Mouse (Mus musculus): ENCODE results near the gene Pygb. TPM values are rescaled to one million over a fixed set of nuclear protein-coding genes. Genes with fewer than 3 reads are reported as not detected.

The Pygb gene
- polyA plus RNA-seq, 1 experiment from 2014 or later = 81.0 TPM

DNA sequence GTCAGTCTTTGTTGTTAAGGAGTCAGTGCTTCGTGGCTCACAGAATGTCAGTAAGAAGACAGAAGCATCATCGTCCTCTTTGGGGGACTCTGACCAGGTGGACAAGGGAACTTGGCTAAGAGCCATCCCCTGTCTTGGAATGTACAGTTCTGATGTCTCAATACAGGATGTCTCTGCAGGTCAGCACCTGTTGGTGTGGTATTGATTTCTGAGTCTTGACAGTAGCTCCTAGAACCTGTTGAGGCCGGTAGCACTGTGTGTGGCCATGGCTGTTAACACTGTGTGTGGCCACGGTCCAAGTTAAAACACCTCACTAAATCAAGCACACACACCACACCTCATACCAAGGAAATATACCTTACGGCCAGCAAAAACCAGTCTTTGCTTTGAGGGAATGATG, 14.1 kb downstream of the Pygb start:
- H3K36me3 ChIP-seq (ENCODE audit: poor library complexity, severe bottlenecking) = peaks cover 72% of the 10 kb centered on the region
- H3K27ac ChIP-seq = no peak overlapping the region
- no peaks in the 10 kb centered on the region for H3K27me3 ChIP-seq
- no peak overlapping the region for H3K4me3 ChIP-seq
- no peak overlapping the region for H3K9ac ChIP-seq
- H3K4me1 ChIP-seq = no peaks in the 10 kb centered on the region
- no peak overlapping the region for H3K4me2 ChIP-seq
- no peaks in the 10 kb centered on the region for H3K9me3 ChIP-seq (replicated peaks)
- 90% methylated on average over 5 of the region's 5 CpGs for WGBS
- ATAC-seq = no peak

DNA sequence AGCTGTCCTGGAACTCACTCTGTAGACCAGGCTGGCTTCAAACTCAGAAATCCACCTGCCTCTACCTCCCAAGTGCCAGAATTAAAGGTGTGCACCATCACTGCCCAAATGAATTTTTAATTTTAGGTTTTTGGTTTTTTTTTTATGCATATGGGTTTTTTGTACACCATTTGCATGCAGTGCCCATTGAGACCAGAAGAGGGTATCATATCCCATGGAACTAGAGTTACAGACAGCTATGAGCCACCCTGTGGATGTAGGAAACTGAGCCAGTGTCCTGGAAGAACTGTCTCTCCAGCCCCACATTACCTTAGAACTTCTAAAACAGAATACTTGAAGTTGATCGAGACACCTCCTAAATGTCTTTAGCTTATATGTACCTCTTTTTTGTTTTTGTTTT, 16.5 kb downstream of the Pygb start:
- Histone ChIP-seq H3K27me3 (no peaks in the 10 kb centered on the region), H3K4me1 (no peaks in the 10 kb centered on the region), H3K4me2 (no peak overlapping the region), H3K9ac (no peak overlapping the region), H3K36me3 (ENCODE audit: poor library complexity, severe bottlenecking) (peaks cover 78% of the 10 kb centered on the region), H3K4me3 (no peak overlapping the region), H3K9me3 (replicated peaks) (no peaks in the 10 kb centered on the region), H3K27ac (no peak overlapping the region)
- WGBS = 97% methylated on average over 1 of the region's 1 CpGs
- no peak for ATAC-seq

DNA sequence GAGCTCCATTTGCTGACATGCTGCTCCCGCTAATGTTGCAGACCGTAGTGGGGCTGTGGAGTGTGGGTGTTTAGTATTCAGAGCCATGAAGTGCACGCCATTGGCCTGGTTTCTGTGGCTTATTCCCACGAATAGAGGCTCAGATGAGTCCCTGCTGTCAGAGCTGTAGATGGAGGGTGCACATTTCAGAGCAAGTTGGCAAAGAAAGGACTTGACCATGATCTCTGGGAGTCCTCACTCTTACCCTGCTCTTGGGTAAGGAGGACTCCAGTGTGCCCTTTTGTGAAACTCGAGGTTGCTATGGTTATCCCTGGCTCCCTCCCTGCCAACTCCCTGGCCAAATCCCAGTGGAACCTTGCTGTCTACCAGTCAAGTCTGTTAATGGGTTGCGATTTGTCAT, 21.8 kb downstream of the Pygb start:
- H3K36me3 ChIP-seq (ENCODE audit: poor library complexity, severe bottlenecking) = peaks cover 96% of the 10 kb centered on the region
- H3K9ac ChIP-seq = no peak overlapping the region
- H3K27me3 ChIP-seq = no peaks in the 10 kb centered on the region
- H3K27ac ChIP-seq = no peak overlapping the region
- H3K9me3 ChIP-seq (replicated peaks) = no peaks in the 10 kb centered on the region
- H3K4me1 ChIP-seq = no peaks in the 10 kb centered on the region
- no peak overlapping the region for H3K4me2 ChIP-seq
- peak; percentile 14; the same call in 1 of the 2 replicates for ATAC-seq
- 63% methylated on average over 6 of the region's 6 CpGs for WGBS
- H3K4me3 ChIP-seq = no peak overlapping the region

DNA sequence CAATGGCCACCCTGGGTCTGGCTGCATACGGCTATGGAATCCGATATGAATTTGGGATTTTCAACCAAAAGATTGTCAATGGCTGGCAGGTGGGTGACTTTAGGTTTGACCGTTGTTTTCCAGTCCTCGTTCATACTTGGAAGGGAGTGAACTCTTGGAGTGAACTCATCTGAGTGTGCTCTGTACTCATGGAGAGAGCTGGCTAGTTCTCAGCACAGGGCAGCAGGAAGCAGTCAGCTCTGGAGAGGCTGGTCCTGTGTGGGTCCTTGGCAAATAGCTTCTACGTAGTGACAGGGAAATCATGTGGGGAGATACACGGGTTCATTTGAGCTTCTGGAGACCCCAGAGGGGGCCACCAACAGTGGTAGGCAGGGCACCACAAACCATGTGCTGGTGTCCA, 22.3 kb downstream of the Pygb start:
- Histone ChIP-seq H3K4me3 (no peak overlapping the region), H3K27me3 (no peaks in the 10 kb centered on the region), H3K36me3 (ENCODE audit: poor library complexity, severe bottlenecking) (peaks cover 98% of the 10 kb centered on the region), H3K27ac (no peak overlapping the region), H3K4me1 (no peaks in the 10 kb centered on the region), H3K4me2 (no peak overlapping the region), H3K9me3 (replicated peaks) (no peaks in the 10 kb centered on the region), H3K9ac (no peak overlapping the region)
- no peak for ATAC-seq
- WGBS = 93% methylated on average over 6 of the region's 6 CpGs

DNA sequence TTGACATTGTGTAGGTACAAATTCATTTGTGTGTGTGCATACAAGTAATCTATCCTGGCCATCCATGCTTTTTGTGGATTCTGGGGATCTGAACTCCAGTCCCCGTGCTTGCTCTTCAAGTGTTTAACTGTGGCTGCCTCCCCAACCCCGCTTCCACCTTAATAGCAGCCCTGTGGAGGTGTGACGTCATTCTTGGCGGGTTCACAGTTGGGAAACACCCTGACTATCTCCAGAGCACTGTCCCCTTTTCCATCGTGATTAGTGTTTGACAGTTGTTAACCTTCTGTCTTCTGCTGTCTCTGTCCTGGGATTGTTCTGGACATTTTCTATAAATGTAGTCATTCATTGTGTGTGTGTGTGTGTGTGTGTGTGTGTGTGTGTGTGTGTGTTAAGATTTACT, 24.1 kb downstream of the Pygb start:
- no peaks in the 10 kb centered on the region for H3K27me3 ChIP-seq

DNA sequence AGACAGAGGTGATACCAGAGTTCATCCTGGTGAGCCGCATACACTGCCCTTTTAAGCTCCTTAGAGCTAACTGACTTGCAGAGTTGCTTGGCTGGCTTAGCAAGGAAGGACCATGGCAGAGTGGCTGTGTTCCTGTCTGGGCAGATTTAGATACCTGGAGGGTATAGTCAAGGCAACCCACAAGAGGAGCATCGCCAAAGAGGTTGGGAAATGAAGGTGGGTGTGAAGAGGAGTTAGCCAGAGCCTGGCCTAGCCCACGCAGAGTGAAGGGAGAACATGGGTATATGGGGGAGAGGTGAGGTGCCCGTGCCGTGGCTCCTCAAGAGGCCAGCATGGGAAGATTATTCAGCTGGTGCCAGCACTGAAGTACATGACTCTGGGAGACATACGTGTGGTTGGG, 26.3 kb downstream of the Pygb start:
- WGBS = 97% methylated on average over 6 of the region's 6 CpGs
- no peak overlapping the region for H3K4me3 ChIP-seq
- H3K9ac ChIP-seq = no peak overlapping the region
- ATAC-seq = no peak
- H3K27ac ChIP-seq = no peak overlapping the region
- no peaks in the 10 kb centered on the region for H3K27me3 ChIP-seq
- no peaks in the 10 kb centered on the region for H3K4me1 ChIP-seq
- no peak overlapping the region for H3K4me2 ChIP-seq
- peaks cover 100% of the 10 kb centered on the region for H3K36me3 ChIP-seq (ENCODE audit: poor library complexity, severe bottlenecking)
- H3K9me3 ChIP-seq (replicated peaks) = no peaks in the 10 kb centered on the region

More for the DNA sequence above, 24.1 kb downstream of the Pygb start:
- WGBS = 86% methylated on average over 5 of the region's 5 CpGs
- H3K4me3 ChIP-seq = no peak overlapping the region
- no peaks in the 10 kb centered on the region for H3K9me3 ChIP-seq (replicated peaks)
- H3K27ac ChIP-seq = no peak overlapping the region
- H3K4me2 ChIP-seq = no peak overlapping the region
- ATAC-seq = no peak
- no peak overlapping the region for H3K9ac ChIP-seq
- no peaks in the 10 kb centered on the region for H3K4me1 ChIP-seq
- peaks cover 98% of the 10 kb centered on the region for H3K36me3 ChIP-seq (ENCODE audit: poor library complexity, severe bottlenecking)

DNA sequence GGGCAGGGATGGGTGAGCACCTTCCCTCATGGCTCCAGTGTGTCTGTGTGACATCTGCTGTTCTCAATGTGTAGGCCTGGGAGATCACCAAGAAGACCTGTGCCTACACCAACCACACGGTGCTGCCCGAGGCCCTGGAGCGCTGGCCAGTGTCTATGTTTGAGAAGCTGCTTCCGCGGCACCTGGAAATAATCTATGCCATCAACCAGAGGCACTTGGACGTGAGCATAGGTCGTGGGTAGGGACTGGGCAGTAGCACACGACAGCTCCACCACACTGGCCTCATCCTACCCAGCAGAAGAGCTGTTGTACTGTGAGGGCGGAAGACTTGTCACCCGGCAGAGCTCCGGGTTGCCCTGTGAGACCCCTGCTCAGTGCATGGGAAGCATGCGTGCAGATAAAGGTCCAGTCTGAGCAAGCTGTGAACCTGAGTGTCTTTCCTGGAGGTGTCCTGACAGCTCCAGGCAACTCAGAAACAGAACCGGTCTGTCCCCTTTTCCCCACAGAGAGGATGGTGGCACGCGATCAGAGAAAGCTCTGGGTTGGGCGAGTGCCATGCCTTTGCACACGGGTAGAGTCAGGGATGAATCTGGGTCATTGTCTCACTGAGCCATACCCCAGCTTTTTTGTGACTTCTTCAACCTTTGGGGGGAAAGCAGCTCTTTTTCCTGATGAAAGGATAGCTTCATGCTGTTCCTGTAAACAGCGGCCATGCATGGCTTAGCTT, 30.3 kb downstream of the Pygb start:
- Histone ChIP-seq H3K4me2 (no peak overlapping the region), H3K27me3 (no peaks in the 10 kb centered on the region), H3K4me1 (no peaks in the 10 kb centered on the region), H3K36me3 (ENCODE audit: poor library complexity, severe bottlenecking) (peaks cover 98% of the 10 kb centered on the region), H3K9me3 (replicated peaks) (no peaks in the 10 kb centered on the region), H3K4me3 (no peak overlapping the region), H3K9ac (no peak overlapping the region), H3K27ac (no peak overlapping the region)
- WGBS = 93% methylated on average over 18 of the region's 18 CpGs
- no peak for ATAC-seq

DNA sequence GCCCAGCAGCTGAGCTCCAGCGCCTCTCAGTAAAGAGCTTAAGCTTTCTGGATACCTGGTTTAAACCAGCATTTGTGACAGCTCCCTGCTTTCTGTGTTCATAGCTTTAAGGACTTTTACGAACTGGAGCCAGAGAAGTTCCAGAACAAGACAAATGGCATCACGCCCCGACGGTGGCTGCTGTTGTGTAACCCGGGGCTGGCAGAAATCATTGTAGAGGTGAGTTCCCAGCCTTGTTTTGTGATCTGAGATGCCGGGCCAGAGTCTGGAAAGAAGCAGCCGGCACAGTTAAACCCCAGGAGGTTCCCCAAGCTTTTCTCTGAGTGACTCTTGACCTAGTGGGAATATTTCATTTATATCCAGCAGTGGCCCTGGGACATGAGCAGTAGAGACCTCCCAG, 32.2 kb downstream of the Pygb start:
- H3K27ac ChIP-seq = no peak overlapping the region
- no peak overlapping the region for H3K9ac ChIP-seq
- H3K36me3 ChIP-seq (ENCODE audit: poor library complexity, severe bottlenecking) = peaks cover 98% of the 10 kb centered on the region
- WGBS = 93% methylated on average over 8 of the region's 8 CpGs
- no peak for ATAC-seq
- no peaks in the 10 kb centered on the region for H3K9me3 ChIP-seq (replicated peaks)
- H3K4me2 ChIP-seq = no peak overlapping the region
- H3K27me3 ChIP-seq = no peaks in the 10 kb centered on the region
- no peak overlapping the region for H3K4me3 ChIP-seq
- H3K4me1 ChIP-seq = no peaks in the 10 kb centered on the region

DNA sequence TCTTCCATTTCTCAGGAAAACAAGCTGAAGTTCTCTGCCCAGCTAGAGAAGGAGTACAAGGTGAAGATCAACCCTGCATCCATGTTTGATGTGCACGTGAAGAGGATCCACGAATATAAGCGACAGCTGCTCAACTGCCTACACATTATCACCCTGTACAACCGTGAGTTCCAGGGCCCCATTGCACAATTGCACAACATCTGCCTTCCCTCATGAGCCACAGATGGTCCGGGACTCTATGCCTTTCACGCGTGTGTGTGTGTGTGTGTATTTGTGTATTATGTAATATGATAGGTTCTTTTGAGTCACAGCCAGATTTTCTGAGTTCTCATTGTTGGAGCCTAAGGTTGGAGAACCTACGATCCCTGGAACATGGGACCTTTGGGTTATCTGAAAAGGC, 34.2 kb downstream of the Pygb start:
- no peak overlapping the region for H3K4me3 ChIP-seq
- no peak overlapping the region for H3K4me2 ChIP-seq
- H3K9me3 ChIP-seq (replicated peaks) = no peaks in the 10 kb centered on the region
- no peak for ATAC-seq
- no peak overlapping the region for H3K27ac ChIP-seq
- no peaks in the 10 kb centered on the region for H3K4me1 ChIP-seq
- H3K27me3 ChIP-seq = no peaks in the 10 kb centered on the region
- H3K36me3 ChIP-seq (ENCODE audit: poor library complexity, severe bottlenecking) = peaks cover 97% of the 10 kb centered on the region
- 93% methylated on average over 8 of the region's 8 CpGs for WGBS
- H3K9ac ChIP-seq = no peak overlapping the region

DNA sequence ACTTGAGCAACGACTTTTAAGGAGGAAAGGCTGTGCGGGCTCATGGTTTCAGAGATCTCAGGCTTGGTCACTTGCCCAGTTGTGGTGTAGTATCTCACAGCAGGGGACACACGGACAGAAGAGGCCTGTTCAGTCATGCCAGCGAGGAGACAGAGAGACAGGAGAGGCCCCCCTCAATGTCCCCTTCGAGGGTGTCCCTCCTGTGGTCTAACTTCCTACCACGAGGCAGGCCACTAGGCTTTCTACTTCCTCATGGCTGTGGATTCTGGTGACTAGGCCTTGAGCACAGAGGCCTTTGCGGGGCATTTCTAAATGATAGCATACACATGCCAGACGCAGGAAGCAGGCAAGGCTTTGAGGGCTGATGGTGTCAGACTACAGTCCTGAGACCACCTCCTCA, 36.5 kb downstream of the Pygb start:
- no peak for ATAC-seq
- Histone ChIP-seq H3K36me3 (ENCODE audit: poor library complexity, severe bottlenecking) (peaks cover 97% of the 10 kb centered on the region), H3K27ac (no peak overlapping the region), H3K4me2 (no peak overlapping the region), H3K4me1 (no peaks in the 10 kb centered on the region), H3K27me3 (no peaks in the 10 kb centered on the region), H3K9ac (no peak overlapping the region), H3K4me3 (no peak overlapping the region), H3K9me3 (replicated peaks) (no peaks in the 10 kb centered on the region)
- WGBS = 80% methylated on average over 8 of the region's 8 CpGs

DNA sequence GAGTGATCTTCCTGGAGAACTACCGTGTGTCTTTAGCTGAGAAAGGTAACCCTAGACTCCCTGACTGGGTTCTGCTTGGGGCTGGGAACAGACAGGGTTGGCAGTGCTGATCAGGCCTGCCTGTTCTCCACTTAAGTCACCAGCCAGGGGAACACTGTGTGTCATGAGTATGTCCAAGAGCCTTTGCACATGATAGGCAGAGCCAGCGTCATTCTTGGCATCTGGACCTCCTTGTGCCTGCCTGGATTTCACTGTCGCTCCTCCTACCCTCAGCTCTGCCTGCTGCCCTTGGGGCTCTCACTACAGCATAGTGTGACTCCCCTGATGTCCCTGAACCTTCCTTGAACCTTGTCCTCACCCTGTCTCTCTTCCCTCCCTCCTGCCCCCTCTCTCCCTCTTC, 39.9 kb downstream of the Pygb start:
- no peak overlapping the region; the same call in 1 of the 2 replicates for H3K27ac ChIP-seq
- H3K4me1 ChIP-seq = no peaks in the 10 kb centered on the region
- no peaks in the 10 kb centered on the region for H3K9me3 ChIP-seq (replicated peaks)
- H3K4me3 ChIP-seq = no peak overlapping the region
- H3K27me3 ChIP-seq = no peaks in the 10 kb centered on the region
- H3K9ac ChIP-seq = no peak overlapping the region
- 91% methylated on average over 3 of the region's 3 CpGs for WGBS
- peaks cover 98% of the 10 kb centered on the region for H3K36me3 ChIP-seq (ENCODE audit: poor library complexity, severe bottlenecking)
- no peak overlapping the region for H3K4me2 ChIP-seq
- no peak for ATAC-seq

DNA sequence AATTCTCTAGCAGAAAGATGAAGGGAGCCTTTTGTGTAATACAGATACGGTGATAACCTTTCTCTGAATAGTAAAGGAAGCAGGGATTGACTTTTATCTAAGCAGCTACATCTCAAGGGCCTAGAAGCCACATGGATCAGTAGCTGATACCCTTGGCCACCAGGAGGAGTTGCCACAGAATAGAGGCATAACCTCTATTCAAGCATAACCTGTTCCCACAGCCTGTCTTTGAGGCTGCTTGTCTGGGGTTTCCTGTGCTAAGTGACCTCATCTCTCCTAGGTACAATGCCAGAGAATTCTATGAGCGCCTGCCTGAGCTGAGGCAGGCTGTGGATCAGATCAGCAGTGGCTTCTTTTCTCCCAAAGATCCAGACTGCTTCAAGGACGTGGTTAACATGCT, 41.6 kb downstream of the Pygb start:
- Histone ChIP-seq H3K4me3 (no peak overlapping the region), H3K4me2 (no peak overlapping the region), H3K9me3 (replicated peaks) (no peaks in the 10 kb centered on the region), H3K27me3 (no peaks in the 10 kb centered on the region), H3K36me3 (ENCODE audit: poor library complexity, severe bottlenecking) (peaks cover 99% of the 10 kb centered on the region), H3K4me1 (no peaks in the 10 kb centered on the region), H3K27ac (no peak overlapping the region), H3K9ac (no peak overlapping the region)
- 90% methylated on average over 3 of the region's 3 CpGs for WGBS
- ATAC-seq = no peak

DNA sequence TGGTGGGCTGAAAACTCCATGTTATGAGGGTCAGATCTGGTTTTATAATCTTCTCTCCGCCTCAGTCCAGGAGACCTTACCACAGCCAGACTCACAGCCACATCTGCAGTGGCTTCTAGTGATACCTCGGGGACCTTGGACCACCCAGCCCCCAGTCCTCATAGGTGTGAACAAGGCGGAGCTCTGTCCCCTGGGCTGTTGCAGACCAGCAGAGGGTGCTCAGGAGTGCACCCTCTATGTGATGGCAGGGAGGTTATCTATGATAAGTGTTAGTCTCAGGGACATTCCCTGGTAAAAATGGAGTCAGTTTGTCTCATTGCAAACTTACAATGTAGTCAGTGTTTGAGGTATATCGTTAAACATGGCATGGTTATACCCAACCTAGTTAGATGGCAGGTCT, 42.1 kb downstream of the Pygb start:
- Histone ChIP-seq H3K4me1 (no peaks in the 10 kb centered on the region), H3K27me3 (no peaks in the 10 kb centered on the region), H3K9me3 (replicated peaks) (no peaks in the 10 kb centered on the region), H3K36me3 (ENCODE audit: poor library complexity, severe bottlenecking) (peaks cover 99% of the 10 kb centered on the region), H3K4me2 (no peak overlapping the region), H3K9ac (no peak overlapping the region), H3K4me3 (no peak overlapping the region), H3K27ac (no peak overlapping the region)
- no peak for ATAC-seq
- 93% methylated on average over 4 of the region's 4 CpGs for WGBS
